Comparison of ENCODE assay signal across 8 mouse cellular contexts in the genomic region with DNA sequence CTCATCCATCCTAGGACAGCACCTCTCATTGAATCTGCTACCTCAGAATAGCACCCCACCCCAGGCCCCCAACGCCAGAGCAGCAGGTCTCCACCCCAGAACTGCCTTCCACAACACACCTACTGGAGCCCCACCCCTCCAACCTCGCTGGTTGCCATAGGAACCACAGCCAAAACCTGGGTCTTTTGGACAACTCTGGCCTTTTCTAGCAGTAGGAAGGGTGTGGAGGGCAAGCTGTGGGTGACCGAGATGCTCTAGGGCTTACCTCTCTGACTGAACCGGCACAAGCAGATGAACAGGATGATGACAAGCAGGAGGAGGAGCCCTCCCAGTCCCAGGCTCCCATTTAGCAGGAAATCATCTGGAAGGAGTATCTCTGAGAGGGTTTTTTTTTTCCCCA. TPM values are rescaled to one million over a fixed set of nuclear protein-coding genes. Genes with fewer than 3 reads are reported as not detected.
DNase-seq lines count a peak whose midpoint lies in the region; ATAC-seq and TF ChIP-seq lines count a peak whose summit lies in the region.

No protein-coding gene starts in this region.

- H3K36me3 ChIP-seq in E14TG2a.4 (ENCODE audit: insufficient read depth, low read length) = no peaks in the 10 kb centered on the region
- H3K36me3 ChIP-seq in heart, embryonic 13.5 days = no peaks in the 10 kb centered on the region
- H3K36me3 ChIP-seq in liver, embryonic 15.5 days (replicated peaks) = no peaks in the 10 kb centered on the region

- under 1% methylated on average over 4 of the region's 4 CpGs for WGBS in heart, embryonic 13.5 days
- under 1% methylated on average over 4 of the region's 4 CpGs for WGBS in liver, embryonic 15.5 days (ENCODE audit: insufficient replicate concordance)

- TF ChIP-seq CTCF in E14TG2a.4 (conservative IDR thresholded peaks at IDR 0.05; ENCODE audit: low read length) = no peak

- peak overlapping the region; percentile 66; the same call in 1 of the 2 replicates for H3K9ac ChIP-seq in heart, embryonic 13.5 days
- H3K9ac ChIP-seq in liver, embryonic 15.5 days = no peak overlapping the region

- DNase-seq in ZHBTc4 (ENCODE audit: low read depth, low spot score) = peak; percentile 92
- peak; percentile 63 to 73 for DNase-seq in natural killer cell, adult 2 months (ENCODE audit: low spot score in 2 of 2)
- DNase-seq in right cerebral cortex, postnatal 4 days = no peak
- no peak for DNase-seq in right cerebral cortex, postnatal 14 days
- DNase-seq in adrenal gland, adult 8-10 months = no peak

- peak overlapping the region; percentile 68 for H3K4me2 ChIP-seq in heart, embryonic 13.5 days
- H3K4me2 ChIP-seq in liver, embryonic 15.5 days = peak overlapping the region; percentile 72

- H3K4me3 ChIP-seq in E14TG2a.4 (replicated peaks; ENCODE audit: low read length) = peak overlapping the region; percentile 62
- peak overlapping the region; percentile 56 for H3K4me3 ChIP-seq in heart, embryonic 13.5 days
- peak overlapping the region; percentile 54 for H3K4me3 ChIP-seq in liver, embryonic 15.5 days (replicated peaks)

- H3K9me3 ChIP-seq in E14TG2a.4 (ENCODE audit: low read length) = no peaks in the 10 kb centered on the region
- no peaks in the 10 kb centered on the region for H3K9me3 ChIP-seq in heart, embryonic 13.5 days
- H3K9me3 ChIP-seq in liver, embryonic 15.5 days (replicated peaks) = no peaks in the 10 kb centered on the region

- peaks cover 71% of the 10 kb centered on the region for H3K4me1 ChIP-seq in E14TG2a.4 (replicated peaks; ENCODE audit: low read depth, low read length)
- peaks cover 5% of the 10 kb centered on the region for H3K4me1 ChIP-seq in heart, embryonic 13.5 days
- peaks cover 29% of the 10 kb centered on the region for H3K4me1 ChIP-seq in liver, embryonic 15.5 days (replicated peaks)

- H3K27ac ChIP-seq in heart, embryonic 13.5 days (replicated peaks) = peak overlapping the region; percentile 58
- H3K27ac ChIP-seq in liver, embryonic 15.5 days (replicated peaks) = peak overlapping the region; percentile 53

- peaks cover 5% of the 10 kb centered on the region; the same call in 1 of the 2 replicates for H3K27me3 ChIP-seq in E14TG2a.4 (ENCODE audit: insufficient read depth, low read length)
- peaks cover 4% of the 10 kb centered on the region; the same call in 1 of the 2 replicates for H3K27me3 ChIP-seq in heart, embryonic 13.5 days (replicated peaks)
- no peaks in the 10 kb centered on the region for H3K27me3 ChIP-seq in liver, embryonic 15.5 days

- ATAC-seq in heart, embryonic 13.5 days (ENCODE audit: extremely low read depth, insufficient number of reproducible peaks, low FRiP score, low TSS enrichment) = 0 out of 2 replicates have a peak, but pooled peaks have one; percentile 21
- no peak for ATAC-seq in liver, embryonic 15.5 days (ENCODE audit: insufficient read depth)

RNA-seq across cellular contexts. Expression of gene Lst1, which starts 1.6 kb away (rescaled TPM):
- 8.6 and 9.9 TPM in 2 replicates for polyA plus RNA-seq in heart, embryonic 13.5 days (2015; fragmentation: Nextera tagmentation; extraction: Ambion mirVana)
- polyA plus RNA-seq in liver, embryonic 15.5 days (2015; fragmentation: Nextera tagmentation; extraction: Ambion mirVana) = 40.1 and 40.2 TPM in 2 replicates
- 10 to 100 TPM in 1 of 4 experiments, 1 to 10 TPM in 3; 4.7 to 11.3 (median 8.2) TPM for total RNA-seq in adrenal gland, adult 8-10 months (2022)

RNA-seq across cellular contexts. Expression of gene Ltb, which starts 7.6 kb away (rescaled TPM):
- polyA plus RNA-seq in heart, embryonic 13.5 days (2015; fragmentation: Nextera tagmentation; extraction: Ambion mirVana) = 0.64 TPM in 1 of 2 replicates, not detected in the other
- 1.2 and 2.0 TPM in 2 replicates for polyA plus RNA-seq in liver, embryonic 15.5 days (2015; fragmentation: Nextera tagmentation; extraction: Ambion mirVana)
- 10 to 100 TPM in 1 of 4 experiments, 1 to 10 TPM in 3; 1.3 to 10.3 (median 4.5) TPM for total RNA-seq in adrenal gland, adult 8-10 months (2022)

RNA-seq across cellular contexts. Expression of gene Aif1, which starts 10.8 kb away (rescaled TPM):
- polyA plus RNA-seq in heart, embryonic 13.5 days (2015; fragmentation: Nextera tagmentation; extraction: Ambion mirVana) = 6.5 and 7.8 TPM in 2 replicates
- polyA plus RNA-seq in liver, embryonic 15.5 days (2015; fragmentation: Nextera tagmentation; extraction: Ambion mirVana) = 20.5 and 22.2 TPM in 2 replicates
- 10 to 100 TPM in 2 of 4 experiments, 1 to 10 TPM in 2; 5.5 to 14.5 (median 10.5) TPM for total RNA-seq in adrenal gland, adult 8-10 months (2022)

RNA-seq across cellular contexts. Expression of gene Tnf, which starts 15.1 kb away (rescaled TPM):
- 0.12 and 0.23 TPM in 2 replicates for polyA plus RNA-seq in heart, embryonic 13.5 days (2015; fragmentation: Nextera tagmentation; extraction: Ambion mirVana)
- polyA plus RNA-seq in liver, embryonic 15.5 days (2015; fragmentation: Nextera tagmentation; extraction: Ambion mirVana) = 0.31 and 0.36 TPM in 2 replicates
- 1 to 10 TPM in 2 of 4 experiments, under 1 TPM in 2; 0.56 to 2.2 (median 0.89) TPM for total RNA-seq in adrenal gland, adult 8-10 months (2022)

RNA-seq across cellular contexts. Expression of gene Lta, which starts 18.5 kb away (rescaled TPM):
- polyA plus RNA-seq in heart, embryonic 13.5 days (2015; fragmentation: Nextera tagmentation; extraction: Ambion mirVana) = not detected in 2 replicates
- 0.06 TPM in 1 of 2 replicates, not detected in the other for polyA plus RNA-seq in liver, embryonic 15.5 days (2015; fragmentation: Nextera tagmentation; extraction: Ambion mirVana)
- total RNA-seq in adrenal gland, adult 8-10 months (2022) = 1 to 10 TPM in 1 of 4 experiments, under 1 TPM in 3; 0.28 to 1.1 (median 0.63) TPM

Comparison
In these comparisons a context has a peak if more than half of its experiments do, and no peak if none do; other contexts are left out.
1. DNase-seq: peak in ZHBTc4 (single experiment) and natural killer cell, adult 2 months (2 of 2); none in right cerebral cortex, postnatal 4 days (single experiment), right cerebral cortex, postnatal 14 days (single experiment) and adrenal gland, adult 8-10 months (single experiment).
2. Peak in every context shown above with its lines, with median percentiles within 50 percentile points of each other: H3K4me3 ChIP-seq.